Mouse (Mus musculus): ENCODE data around the gene Diaph2.

DNA sequence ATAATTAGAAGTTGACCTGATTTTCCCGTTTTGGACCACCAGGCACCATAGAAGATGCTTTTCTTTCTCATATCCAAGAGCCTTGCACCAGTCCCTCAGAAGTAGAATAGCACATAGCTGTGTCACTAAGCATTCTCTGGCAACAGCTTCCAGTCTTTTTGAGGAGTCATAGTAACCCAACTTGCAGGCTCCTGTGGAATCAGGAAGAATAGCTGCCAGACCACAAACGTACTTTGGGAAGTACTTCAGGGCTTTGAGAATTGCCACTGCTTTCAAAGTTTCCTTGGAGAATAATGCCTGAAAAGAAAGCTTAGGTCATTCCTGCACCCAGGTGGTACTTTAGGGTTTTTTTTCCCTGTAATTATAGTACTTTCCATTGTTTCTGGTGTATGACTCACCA is 723.6 kb downstream of the Diaph2 start:
- TF ChIP-seq CTCF (IDR thresholded peaks at IDR 0.05; ENCODE audit: low read depth, low read length) (no peak), TAL1 (conservative IDR thresholded peaks at IDR 0.05; ENCODE audit: low read depth, low read length) (no peak), GATA1 (IDR thresholded peaks at IDR 0.05; ENCODE audit: borderline replicate concordance, low read length) (no peak), POLR2AphosphoS5 (IDR thresholded peaks at IDR 0.05; ENCODE audit: insufficient replicate concordance, low read depth, low read length) (no peak), GATA2 (IDR thresholded peaks at IDR 0.05; ENCODE audit: borderline replicate concordance, low read depth, low read length) (no peak)
